Mouse (Mus musculus) thymus, adult 2 months (tissue): ENCODE data around the gene Ampd3. TPM values are rescaled to one million over a fixed set of nuclear protein-coding genes. Genes with fewer than 3 reads are reported as not detected.

Experiments used
- DNase-seq: peaks from one replicate; pipeline ENCODE4 v3.0.0; 2021
- H3K27ac ChIP-seq: fragments of 200-500 bp; 2 replicates; pipeline ENCODE4 v1.5.1; 2012; ENCODE audit warnings: low read length, control low read depth; ENCODE audit not compliant: control insufficient read depth, insufficient read depth
- H3K27me3 ChIP-seq: fragments of 200-500 bp; 2 replicates; pipeline ENCODE4 v1.6.1; 2012; ENCODE audit warnings: mild to moderate bottlenecking, low read length, moderate library complexity, mixed read lengths; ENCODE audit not compliant: control insufficient read depth, insufficient read depth
- H3K36me3 ChIP-seq: fragments of 200-500 bp; 2 replicates; pipeline ENCODE4 v1.6.1; 2012; ENCODE audit warnings: mild to moderate bottlenecking, low read length, moderate library complexity; ENCODE audit not compliant: control insufficient read depth, insufficient read depth
- H3K4me1 ChIP-seq: fragments of 200-500 bp; replicated peaks from 2 replicates; pipeline ENCODE4 v1.6.1; 2012; ENCODE audit warnings: low read length; ENCODE audit not compliant: control insufficient read depth, insufficient read depth
- H3K4me3 ChIP-seq: fragments of 200-500 bp; 2 replicates; pipeline ENCODE4 v1.5.1; 2012; ENCODE audit warnings: mild to moderate bottlenecking, low read length, control low read depth, moderate library complexity; ENCODE audit not compliant: control insufficient read depth, insufficient read depth
- CTCF ChIP-seq: fragments of 200-500 bp; IDR thresholded peaks from 2 replicates; pipeline ENCODE4 v1.5.1; 2012; ENCODE audit warnings: mild to moderate bottlenecking, control low read depth, low read length, moderate library complexity, borderline replicate concordance; ENCODE audit not compliant: control insufficient read depth, poor library complexity, insufficient read depth; ENCODE audit errors: extremely low read depth
- POLR2A ChIP-seq: fragments of 200-500 bp; IDR thresholded peaks from 2 replicates; pipeline ENCODE4 v1.6.1; 2012; ENCODE audit warnings: mild to moderate bottlenecking, low read length, control low read depth, moderate library complexity; ENCODE audit not compliant: control insufficient read depth, poor library complexity, insufficient read depth; ENCODE audit errors: extremely low read depth
- WGBS: fragments of 180-500 bp; shearing (Covaris S2); methylation state at CpG from one replicate; pipeline ENCODE4 v1.1.7; 2018; 5-methylcytosine and 5-hydroxymethylcytosine counted together
- polyA plus RNA-seq: library from polyadenylated mRNA; depleted of rRNA; stranded (reverse); fragments of >200 nt; gene quantifications from 2 replicates; pipeline ENCODE4 v1.2.3, GENCODE M21; 2012

Gene Ampd3
- polyA plus RNA-seq, 1 experiment = 9.8 TPM

DNA sequence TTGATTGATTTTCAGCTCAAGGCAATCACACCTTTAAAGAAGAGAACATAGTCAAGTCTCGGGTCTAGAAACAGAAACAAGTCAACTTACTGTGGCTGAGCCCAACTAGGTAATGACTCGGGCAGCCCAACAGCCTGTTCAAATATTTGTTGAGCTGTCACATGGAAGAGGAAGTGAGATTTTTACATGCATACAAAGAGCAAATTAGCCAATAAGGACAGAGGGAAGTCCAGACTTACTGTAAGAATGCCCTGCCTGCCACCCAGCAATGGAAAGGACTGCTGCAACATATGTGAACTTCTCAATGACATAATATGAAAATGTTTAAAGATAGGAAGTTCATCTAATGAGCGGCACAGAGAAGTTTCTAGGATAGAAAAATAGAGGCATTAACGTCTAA is 72.3 kb downstream of the Ampd3 start:
- WGBS = 53% methylated on average over 4 of the region's 4 CpGs
- TF ChIP-seq CTCF = no peak
- TF ChIP-seq POLR2A = no peak
- Histone ChIP-seq H3K27me3 (no peaks in the 10 kb centered on the region), H3K4me1 (no peaks in the 10 kb centered on the region), H3K4me3 (no peak overlapping the region), H3K27ac (no peak overlapping the region), H3K36me3 (peaks cover 3% of the 10 kb centered on the region; the same call in 1 of the 2 replicates)
- no peak for DNase-seq

GRCm38 (mm10) chr7:110843916-110844874 is 76.2 kb downstream of the Ampd3 start, which contains the start of gene Rnf141:
Gene Rnf141 (minus strand): TSS chr7:110844457.
- Histone ChIP-seq H3K4me1 (no peaks in the 10 kb centered on the region), H3K36me3 (no peaks in the 10 kb centered on the region), H3K27ac (peak within 1 kb of the TSS; percentile 62), H3K4me3 (peak within 1 kb of the TSS; percentile 86), H3K27me3 (no peaks in the 10 kb centered on the region)
- 0 out of 2 replicates have a peak, but pooled peaks have one; percentile 64 for TF ChIP-seq CTCF
- 0 out of 2 replicates have a peak, but pooled peaks have one; percentile 21 for TF ChIP-seq POLR2A
- WGBS = under 1% methylated on average over 42 of the region's 42 CpGs
- DNase-seq = peak; percentile 93

GRCm38 (mm10) chr7:110847321-110847720 is 79.3 kb downstream of the Ampd3 start:
- TF ChIP-seq POLR2A (no peak), CTCF (no peak)
- 95% methylated on average over 2 of the region's 2 CpGs for WGBS
- no peak for DNase-seq
- H3K27me3 ChIP-seq = no peaks in the 10 kb centered on the region
- no peaks in the 10 kb centered on the region for H3K4me1 ChIP-seq
- H3K4me3 ChIP-seq = no peak overlapping the region
- H3K36me3 ChIP-seq = no peaks in the 10 kb centered on the region
- H3K27ac ChIP-seq = no peak overlapping the region

GRCm38 (mm10) chr7:110848371-110848770 is 80.4 kb downstream of the Ampd3 start:
- no peak for DNase-seq
- H3K4me1 ChIP-seq = no peaks in the 10 kb centered on the region
- no peak overlapping the region for H3K27ac ChIP-seq
- TF ChIP-seq POLR2A = no peak
- TF ChIP-seq CTCF = no peak
- H3K36me3 ChIP-seq = no peaks in the 10 kb centered on the region
- H3K4me3 ChIP-seq = no peak overlapping the region
- WGBS = 90% methylated on average over 1 of the region's 1 CpGs
- no peaks in the 10 kb centered on the region for H3K27me3 ChIP-seq

- 94% methylated on average over 7 of the region's 7 CpGs for WGBS
- TF ChIP-seq CTCF (no peak), POLR2A (no peak)
These were observed 83.7 kb downstream of the Ampd3 start for GRCm38 (mm10) chr7:110851541-110852203.

DNA sequence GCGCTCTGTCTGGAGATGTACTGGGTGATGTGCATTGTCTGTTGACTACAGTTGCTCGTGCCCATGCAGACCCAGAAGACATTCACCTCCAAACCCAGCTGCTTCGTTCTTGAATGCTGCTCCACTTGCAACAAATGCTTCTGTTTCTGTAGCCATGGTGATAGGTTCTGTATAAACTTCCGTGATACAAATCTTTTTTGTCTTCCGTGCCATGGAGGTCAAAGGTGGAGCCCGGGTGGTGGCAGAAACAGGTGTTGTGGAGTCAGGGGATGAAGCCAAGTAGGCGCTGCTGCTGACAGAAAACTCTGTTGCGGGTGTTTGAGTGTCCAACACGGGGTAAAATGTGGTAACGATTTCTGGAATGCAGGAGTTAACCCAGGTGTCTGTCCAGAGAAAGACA is 85.6 kb downstream of the Ampd3 start:
- Histone ChIP-seq H3K36me3 (no peaks in the 10 kb centered on the region), H3K4me3 (no peak overlapping the region), H3K27ac (no peak overlapping the region), H3K27me3 (no peaks in the 10 kb centered on the region), H3K4me1 (no peaks in the 10 kb centered on the region)
- DNase-seq = no peak
- no peak for TF ChIP-seq CTCF
- WGBS = 87% methylated on average over 10 of the region's 10 CpGs

More at GRCm38 (mm10) chr7:110851541-110852203, 83.7 kb downstream of the Ampd3 start:
- Histone ChIP-seq H3K4me3 (no peak overlapping the region), H3K27ac (no peak overlapping the region), H3K27me3 (no peaks in the 10 kb centered on the region), H3K4me1 (no peaks in the 10 kb centered on the region), H3K36me3 (no peaks in the 10 kb centered on the region)
- no peak for DNase-seq

GRCm38 (mm10) chr7:110854519-110854918 is 86.5 kb downstream of the Ampd3 start:
- TF ChIP-seq CTCF = no peak
- no peak for TF ChIP-seq POLR2A
- no peak overlapping the region for H3K27ac ChIP-seq
- no peaks in the 10 kb centered on the region for H3K4me1 ChIP-seq
- H3K36me3 ChIP-seq = no peaks in the 10 kb centered on the region
- H3K27me3 ChIP-seq = no peaks in the 10 kb centered on the region
- no peak overlapping the region for H3K4me3 ChIP-seq
- WGBS = 76% methylated on average over 3 of the region's 3 CpGs
- DNase-seq = no peak
